Mouse (Mus musculus) stomach, postnatal 0 days (tissue): Measurements from ENCODE around the gene Edem2.

Source experiments
- CTCF ChIP-seq: IDR thresholded peaks from 2 replicates; pipeline ENCODE4 v1.5.1; 2016; ENCODE audit warnings: antibody characterized with exemption, low read depth, mild to moderate bottlenecking, moderate library complexity
- EP300 ChIP-seq: optimal IDR thresholded peaks from 2 replicates; pipeline ENCODE3; 2016; ENCODE audit warnings: antibody characterized with exemption

- no peak for TF ChIP-seq CTCF
- TF ChIP-seq EP300 = no peak
Measured at GRCm38 (mm10) chr2:155749394-155749793, 20.1 kb upstream of the Edem2 start.
